Mouse (Mus musculus) liver, embryonic 16.5 days (tissue): ENCODE data around the gene Exosc5. TPM values are rescaled to one million over a fixed set of nuclear protein-coding genes. Genes with fewer than 3 reads are reported as not detected.

ENCODE experiments used
- polyA plus RNA-seq: library from polyadenylated mRNA; unstranded; fragments of >200 nt; fragmentation: Nextera tagmentation; extraction: Ambion mirVana; gene quantifications from 2 replicates; pipeline ENCODE4 v1.2.1, GENCODE M21; 2015

The Exosc5 gene
- polyA plus RNA-seq, 1 experiment from 2014 or later: 39.1 TPM

Other genes with a start within 250 kb of the Exosc5 start
- gene Cxcl17, start 246.3 kb upstream of the Exosc5 start, polyA plus RNA-seq: 0.15 TPM in 1 of 2 replicates, not detected in the other
- gene Ceacam1, start 181.6 kb upstream of the Exosc5 start, polyA plus RNA-seq: 15.0 and 19.6 TPM in 2 replicates
- not detected in 2 replicates for gene Ceacam2, start 119.3 kb upstream of the Exosc5 start, polyA plus RNA-seq
- gene Erich4, start 43.3 kb upstream of the Exosc5 start, polyA plus RNA-seq: 0.63 and 0.65 TPM in 2 replicates
- gene Dmac2, start 39.8 kb upstream of the Exosc5 start, polyA plus RNA-seq: 8.1 and 8.9 TPM in 2 replicates
- 2.9 and 3.1 TPM in 2 replicates for gene B3gnt8, start 32.5 kb upstream of the Exosc5 start, polyA plus RNA-seq
- 36.7 and 43.1 TPM in 2 replicates for gene Bckdha, start 183 bp upstream of the Exosc5 start, polyA plus RNA-seq
- gene Tmem91, start 16.0 kb downstream of the Exosc5 start, polyA plus RNA-seq: 0.78 and 1.3 TPM in 2 replicates
- 20.1 and 21.0 TPM in 2 replicates for gene B9d2, start 21.6 kb downstream of the Exosc5 start, polyA plus RNA-seq
- 3.1 and 4.1 TPM in 2 replicates for gene Tgfb1, start 27.8 kb downstream of the Exosc5 start, polyA plus RNA-seq
- 8.5 and 11.9 TPM in 2 replicates for gene Ccdc97, start 59.9 kb downstream of the Exosc5 start, polyA plus RNA-seq
- 24.8 and 24.9 TPM in 2 replicates for gene Hnrnpul1, start 95.6 kb downstream of the Exosc5 start, polyA plus RNA-seq
- gene Axl, start 129.5 kb downstream of the Exosc5 start, polyA plus RNA-seq: 20.2 and 24.9 TPM in 2 replicates
- 0.42 and 0.80 TPM in 2 replicates for gene Cyp2s1, start 157.7 kb downstream of the Exosc5 start, polyA plus RNA-seq
- gene Cyp2b10, start 238.5 kb downstream of the Exosc5 start, polyA plus RNA-seq: 0.08 and 0.13 TPM in 2 replicates